Mouse (Mus musculus): ENCODE data around the gene Smim1.

Gene Smim1

GRCm38 (mm10) chr4:154019571-154019970 lies 6.5 kb downstream of the Smim1 start:
- no peak for DNase-seq (ENCODE audit: low read depth)

GRCm38 (mm10) chr4:154015476-154015875 lies 10.6 kb downstream of the Smim1 start:
- DNase-seq (ENCODE audit: low read depth), result no peak

GRCm38 (mm10) chr4:154012132-154012882 lies 13.7 kb downstream of the Smim1 start:
- DNase-seq (ENCODE audit: low read depth), result no peak

GRCm38 (mm10) chr4:154011646-154012089 lies 14.4 kb downstream of the Smim1 start, which contains the start of gene Lrrc47:
TSS of gene Lrrc47 (plus strand) at chr4:154011731.
- DNase-seq (ENCODE audit: low read depth), result no peak

GRCm38 (mm10) chr4:154010907-154011645 lies 15.0 kb downstream of the Smim1 start:
- DNase-seq (ENCODE audit: low read depth), result no peak

GRCm38 (mm10) chr4:154007759-154008158 lies 18.3 kb downstream of the Smim1 start:
- DNase-seq (ENCODE audit: low read depth), result no peak

GRCm38 (mm10) chr4:154006264-154006663 lies 19.8 kb downstream of the Smim1 start:
- DNase-seq (ENCODE audit: low read depth), result no peak

- DNase-seq (ENCODE audit: low read depth), result no peak
Observed at GRCm38 (mm10) chr4:154005488-154005887, 20.5 kb downstream of the Smim1 start.

GRCm38 (mm10) chr4:153993505-153993904 lies 32.5 kb downstream of the Smim1 start:
- no peak for DNase-seq (ENCODE audit: low read depth)

GRCm38 (mm10) chr4:153992715-153993114 lies 33.3 kb downstream of the Smim1 start:
- DNase-seq (ENCODE audit: low read depth), result no peak

- DNase-seq (ENCODE audit: low read depth), result no peak
Observed at GRCm38 (mm10) chr4:153980470-153980869, 45.6 kb downstream of the Smim1 start.

- no peak for DNase-seq (ENCODE audit: low read depth)
Observed at GRCm38 (mm10) chr4:153979243-153979642, 46.8 kb downstream of the Smim1 start.

- no peak for DNase-seq (ENCODE audit: low read depth)
Observed at GRCm38 (mm10) chr4:153975768-153976167, 50.3 kb downstream of the Smim1 start.

- no peak for DNase-seq (ENCODE audit: low read depth)
Observed at GRCm38 (mm10) chr4:153975292-153975662, 50.8 kb downstream of the Smim1 start.

GRCm38 (mm10) chr4:153974431-153975291 lies 51.4 kb downstream of the Smim1 start, which contains the start of the genes Dffb and Cep104:
TSS of gene Dffb (minus strand) at chr4:153975126.
TSS of gene Cep104 (plus strand) at chr4:153975194.
- DNase-seq (ENCODE audit: low read depth), result peak; percentile 71

Measured in fibroblast of lung, adult 2 months (primary cell).